Mouse (Mus musculus): ENCODE results near the gene Rfc5.

GRCm38 (mm10) chr5:117395834-117396233, 7.0 kb upstream of the Rfc5 start:
- TF ChIP-seq POLR2A (IDR thresholded peaks at IDR 0.05; ENCODE audit: insufficient read depth, low read depth, low read length): no peak
- TF ChIP-seq CTCF (IDR thresholded peaks at IDR 0.05): no peak
- TF ChIP-seq EP300 (IDR thresholded peaks at IDR 0.05; ENCODE audit: insufficient read depth, low read depth, low read length): no peak
